Mouse (Mus musculus) embryonic fibroblast, embryonic 13.5 days (primary cell): Measurements from ENCODE around the gene Edn1.

Experiments
- CTCF ChIP-seq: IDR thresholded peaks from 2 replicates; pipeline ENCODE4 v1.5.1; 2011; ENCODE audit warnings: mild to moderate bottlenecking, control low read depth, low read length, moderate library complexity, borderline replicate concordance; ENCODE audit not compliant: insufficient read depth
- POLR2A ChIP-seq: IDR thresholded peaks from 2 replicates; pipeline ENCODE4 v1.6.1; 2011; ENCODE audit warnings: low read depth, mild to moderate bottlenecking, control low read depth, low read length, moderate library complexity

DNA sequence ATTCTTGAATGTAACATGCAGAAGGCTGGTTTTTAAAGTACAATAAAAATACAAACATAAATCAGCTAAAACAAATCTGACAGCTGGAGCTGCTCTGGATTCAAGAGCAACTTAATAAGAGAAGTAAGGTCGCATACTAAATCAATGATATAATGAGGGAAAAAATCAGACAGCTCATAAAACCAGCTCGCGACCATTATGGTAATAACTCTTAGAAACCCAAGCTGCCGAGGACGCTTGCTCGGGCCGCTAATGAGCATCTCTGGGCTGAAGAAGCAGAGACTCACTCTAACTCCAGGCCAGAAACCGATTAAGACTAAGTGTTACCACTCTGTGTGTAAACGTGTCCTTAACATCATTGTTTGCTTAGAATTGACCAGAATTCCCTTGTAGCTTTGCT, 31.2 kb upstream of the Edn1 start:
- TF ChIP-seq CTCF (no peak), POLR2A (no peak)
